Mouse (Mus musculus) right cerebral cortex, postnatal 10 days (tissue): ENCODE data around the gene Cdx2.

ENCODE experiments used
- DNase-seq, 2 experiments: peaks; one replicate each; pipeline ENCODE4 v3.0.0; 2021; ENCODE audit warnings: low spot score in 2 of 2

Gene Cdx2

GRCm38 (mm10) chr5:147293127-147293910 lies 13.8 kb downstream of the Cdx2 start:
- peak; percentile 41 to 66 for DNase-seq

GRCm38 (mm10) chr5:147292506-147293120 lies 14.5 kb downstream of the Cdx2 start:
- no peak for DNase-seq

DNA sequence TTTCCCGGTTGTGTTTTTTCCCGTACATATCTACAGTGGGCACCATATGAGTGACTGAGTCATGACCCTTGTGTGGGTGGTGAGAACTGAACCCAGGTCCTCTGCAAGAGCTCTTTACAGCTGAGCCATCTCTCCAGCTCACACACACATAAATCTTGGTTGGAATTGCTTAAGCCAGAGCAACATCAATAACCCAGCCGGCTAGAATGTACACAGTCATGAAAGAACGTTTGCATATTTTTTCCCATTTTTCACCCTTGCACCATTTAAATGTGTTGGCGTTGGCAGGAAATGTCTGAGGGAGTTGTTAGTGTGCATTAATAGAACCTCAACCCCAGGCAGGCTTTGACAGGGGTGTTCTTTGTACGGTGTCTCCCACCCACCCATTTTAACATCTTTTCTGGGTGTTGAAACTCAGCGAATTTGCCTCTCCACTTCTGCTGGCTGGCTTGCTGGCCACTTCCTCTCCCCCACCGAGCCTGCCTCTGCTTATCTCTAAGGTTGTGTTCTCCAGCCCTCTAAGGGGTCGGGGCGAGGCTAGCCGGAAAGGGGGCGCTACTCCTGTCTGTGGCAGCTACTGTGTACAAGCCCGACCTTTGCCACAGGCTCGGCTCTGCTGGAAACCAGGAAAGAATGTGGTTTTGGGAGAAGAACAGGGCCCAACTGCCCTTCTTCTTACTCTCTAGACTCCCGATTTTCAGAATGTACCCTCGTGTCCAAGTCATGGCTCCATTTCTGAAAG lies 15.1 kb downstream of the Cdx2 start:
- DNase-seq = no peak

DNA sequence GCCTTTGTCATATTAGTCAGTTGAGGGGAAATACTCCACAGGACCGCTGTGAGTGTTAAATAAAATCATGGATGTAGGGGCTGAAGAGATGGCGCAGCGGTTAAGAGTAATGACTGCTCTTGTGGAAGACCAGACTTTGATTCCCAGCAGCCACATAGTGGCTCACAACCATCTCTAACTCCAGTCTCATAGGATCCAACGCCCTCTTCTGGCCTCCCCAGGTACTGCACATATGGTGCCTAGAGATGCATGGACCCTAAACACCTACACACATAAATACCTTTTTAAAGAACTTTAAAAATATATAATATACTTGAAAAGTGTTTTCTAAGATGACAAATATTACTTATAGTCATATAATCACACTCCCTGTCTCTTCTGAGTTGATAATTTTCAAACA lies 22.7 kb downstream of the Cdx2 start:
- DNase-seq = no peak

GRCm38 (mm10) chr5:147277547-147277925 lies 29.5 kb downstream of the Cdx2 start:
- no peak for DNase-seq

GRCm38 (mm10) chr5:147276701-147277546 lies 30.1 kb downstream of the Cdx2 start:
- no peak for DNase-seq

DNA sequence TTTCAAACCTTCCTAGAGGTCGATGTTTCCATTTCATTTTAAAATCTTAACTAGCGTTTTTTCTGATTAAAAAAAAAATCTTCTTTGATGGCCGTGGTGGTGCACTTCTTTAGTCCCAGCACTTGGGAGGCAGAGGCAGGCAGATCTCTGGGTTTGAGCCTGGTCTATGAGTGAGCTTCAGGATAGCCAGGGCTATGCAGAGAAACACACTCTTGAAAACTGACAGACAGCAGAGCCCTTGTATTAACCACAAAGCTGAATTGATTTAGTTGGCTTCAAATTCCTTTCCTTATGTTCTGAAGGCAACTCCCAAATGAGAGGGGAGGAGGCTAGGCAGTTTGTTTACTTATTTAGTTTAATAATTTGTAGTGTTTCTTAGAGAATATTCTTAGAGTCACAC lies 31.3 kb downstream of the Cdx2 start:
- DNase-seq = no peak

- no peak for DNase-seq
Observed at GRCm38 (mm10) chr5:147274174-147275141, 32.6 kb downstream of the Cdx2 start.

- DNase-seq = no peak
Observed at GRCm38 (mm10) chr5:147272808-147273345, 34.2 kb downstream of the Cdx2 start.

GRCm38 (mm10) chr5:147272046-147272807 lies 34.8 kb downstream of the Cdx2 start:
- no peak for DNase-seq

DNA sequence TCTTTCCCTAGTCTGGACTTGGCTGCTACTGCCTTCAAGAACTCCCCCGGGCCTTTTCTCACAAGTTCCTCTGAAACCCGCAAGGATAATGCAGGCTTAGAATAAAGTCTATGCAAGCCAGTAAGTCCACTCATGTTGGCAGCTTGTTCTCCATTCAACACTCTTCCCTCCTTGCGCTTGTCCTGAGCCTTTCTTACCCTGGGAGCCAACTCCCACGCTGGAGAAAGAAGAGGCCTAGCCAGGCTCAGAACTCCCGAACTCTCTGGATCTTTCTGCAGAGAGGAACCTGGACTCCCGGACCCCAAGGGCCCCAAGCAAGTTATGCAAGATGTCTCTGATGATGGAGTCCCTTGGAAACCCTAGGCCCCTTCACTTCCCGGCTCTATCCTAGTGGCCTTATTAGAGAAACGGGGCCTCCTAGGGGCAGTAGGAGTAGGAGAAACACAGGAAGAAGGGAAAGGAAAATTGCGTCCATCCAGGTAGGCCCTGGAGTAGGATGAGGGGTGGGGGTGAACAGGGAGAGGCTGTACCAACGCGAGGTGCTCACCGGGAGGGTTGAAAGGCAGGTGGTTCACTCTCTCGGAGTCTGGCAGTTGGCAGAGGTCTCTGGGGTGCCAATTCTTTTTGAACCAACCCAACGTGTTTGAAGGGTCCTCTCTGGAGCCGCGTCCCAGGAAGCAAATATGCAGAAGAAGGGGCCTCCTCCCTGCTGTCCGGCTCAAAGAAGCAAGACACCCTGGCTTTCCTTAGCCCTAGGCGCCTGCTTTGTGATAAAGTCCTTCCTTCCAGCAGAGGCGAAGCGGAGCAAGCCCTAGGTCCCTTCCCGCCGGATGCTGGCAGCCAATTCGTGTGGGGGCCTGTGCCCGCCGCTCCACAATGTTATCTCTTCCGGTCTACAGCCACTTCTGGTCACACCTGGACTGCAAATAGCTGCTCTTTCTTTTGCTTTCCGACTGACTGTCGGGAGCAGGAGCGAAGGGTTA lies 36.1 kb downstream of the Cdx2 start:
- DNase-seq = no peak

GRCm38 (mm10) chr5:147269926-147270672 lies 37.0 kb downstream of the Cdx2 start, which contains the start of gene Pdx1:
Gene Pdx1 (plus strand): TSS chr5:147269959.
- no peak for DNase-seq

- DNase-seq = no peak
Observed at GRCm38 (mm10) chr5:147269371-147269770, 37.7 kb downstream of the Cdx2 start.

DNA sequence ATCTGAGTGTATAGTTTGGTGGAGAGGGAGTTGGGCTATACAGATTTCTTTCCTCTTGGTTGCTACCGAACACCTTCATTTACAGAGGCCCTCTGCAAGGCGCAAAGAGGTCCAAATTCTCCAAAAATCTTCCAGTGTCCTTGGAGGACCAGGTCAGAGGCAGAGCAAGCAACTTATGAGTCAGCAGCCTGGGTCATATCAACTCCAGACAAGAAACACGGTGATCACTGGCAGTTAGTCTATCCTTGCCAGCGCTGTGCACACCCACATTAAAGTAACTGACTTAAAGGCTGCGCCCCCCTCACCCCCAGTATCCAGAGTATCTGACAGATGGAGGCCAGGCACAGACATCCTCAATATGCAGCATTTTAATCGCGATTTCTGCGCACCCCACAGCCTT lies 38.3 kb downstream of the Cdx2 start:
- DNase-seq = no peak

GRCm38 (mm10) chr5:147267434-147267833 lies 39.6 kb downstream of the Cdx2 start:
- no peak for DNase-seq

GRCm38 (mm10) chr5:147263945-147264344 lies 43.1 kb downstream of the Cdx2 start:
- no peak for DNase-seq

DNA sequence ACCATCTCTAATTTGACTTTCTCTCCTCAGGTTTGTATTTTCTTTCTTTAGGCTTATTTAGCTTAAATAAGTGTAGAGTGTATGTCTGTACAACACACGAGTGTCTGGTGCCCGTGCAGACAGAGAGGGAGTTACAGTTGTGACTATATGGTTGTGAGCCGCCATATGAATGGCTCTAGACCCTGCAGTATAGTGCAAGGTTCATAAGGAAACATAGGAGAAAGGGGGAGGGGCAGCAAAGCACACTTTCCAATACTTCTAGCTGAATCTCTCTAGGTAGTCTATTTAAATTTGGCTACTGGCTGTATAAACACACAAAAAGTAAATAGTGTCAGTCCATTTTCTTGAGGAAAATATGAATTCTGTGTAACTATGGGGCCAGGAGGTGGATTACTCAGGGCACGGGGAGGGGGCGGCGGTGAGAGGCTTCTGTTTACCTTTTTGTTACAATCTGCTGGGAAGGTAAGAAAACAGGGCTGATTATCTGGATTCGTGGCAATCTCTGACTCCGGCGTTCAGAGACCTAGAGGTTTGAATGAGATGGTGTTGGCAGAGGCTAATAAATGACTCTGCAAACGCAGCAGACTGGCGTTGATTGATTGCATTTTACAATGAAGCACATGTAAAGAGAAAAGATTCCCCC lies 45.0 kb downstream of the Cdx2 start:
- DNase-seq = no peak
